Mouse (Mus musculus): ENCODE data around the gene Zfp367.

The Zfp367 gene

GRCm38 (mm10) chr13:64091006-64091405 is 62.0 kb downstream of the Zfp367 start:
- DNase-seq (ENCODE audit: low spot score in 2 of 2): no peak

GRCm38 (mm10) chr13:64090278-64090677 is 62.7 kb downstream of the Zfp367 start:
- no peak for DNase-seq (ENCODE audit: low spot score in 2 of 2)

DNA sequence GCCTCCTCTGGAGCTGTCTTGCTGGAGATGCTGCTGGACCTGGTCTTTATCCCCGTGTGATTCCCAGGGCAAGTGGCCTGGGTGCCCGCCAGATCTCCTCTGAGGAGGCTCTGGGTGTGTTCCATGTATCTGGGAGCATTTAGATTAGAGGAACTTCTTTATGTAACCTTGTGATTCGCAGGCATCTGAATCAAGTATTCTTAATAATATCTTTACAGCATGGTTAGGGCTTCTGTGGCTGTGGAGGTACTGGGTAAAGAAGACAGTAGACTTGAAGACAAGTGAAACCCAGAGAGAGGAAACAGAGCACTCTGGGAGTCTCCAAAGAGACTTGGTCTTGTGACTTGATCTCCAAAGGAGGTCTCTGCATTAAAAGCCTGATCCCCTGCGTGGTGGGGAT is 63.9 kb downstream of the Zfp367 start, which contains the start of gene Hsd17b3:
Hsd17b3 (minus strand) TSS at position 101 of the 400 bp plus-strand sequence.
- no peak for DNase-seq (ENCODE audit: low spot score in 2 of 2)

- DNase-seq (ENCODE audit: low spot score in 2 of 2): no peak
Measured at GRCm38 (mm10) chr13:64088057-64088456, 64.9 kb downstream of the Zfp367 start.

DNA sequence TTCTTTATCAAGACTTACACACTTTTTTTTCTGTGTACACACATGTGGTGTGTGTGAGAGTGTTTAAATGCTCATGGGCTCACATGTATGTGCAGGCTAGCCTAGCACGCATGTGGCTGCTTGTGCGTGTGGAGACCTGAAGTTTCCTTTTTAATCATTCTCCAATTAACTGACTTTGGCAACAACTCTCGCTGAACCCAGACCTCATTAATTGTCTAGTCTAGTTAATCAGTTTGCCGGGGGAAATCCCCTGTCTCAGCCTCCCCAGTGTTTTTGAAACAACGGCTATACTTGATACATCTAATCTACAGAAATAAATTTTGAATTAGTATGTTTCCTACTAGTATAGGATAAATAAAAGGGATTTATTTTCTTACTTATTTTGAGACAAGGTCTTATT is 67.0 kb downstream of the Zfp367 start:
- no peak for DNase-seq (ENCODE audit: low spot score in 2 of 2)

- no peak for DNase-seq (ENCODE audit: low spot score in 2 of 2)
Measured at GRCm38 (mm10) chr13:64083331-64083730, 69.7 kb downstream of the Zfp367 start.

Data from thymus, postnatal 10 days (tissue).